Mouse (Mus musculus) cerebellum, adult 2 months (tissue): ENCODE measurements around the gene Rnf10.

ENCODE experiments used
- CTCF ChIP-seq: fragments of 200-500 bp; IDR thresholded peaks from 2 replicates; pipeline ENCODE4 v1.5.1; 2011; ENCODE audit warnings: low read depth, mild to moderate bottlenecking, control low read depth, low read length, moderate library complexity, borderline replicate concordance; ENCODE audit not compliant: insufficient read depth
- POLR2A ChIP-seq: fragments of 200-500 bp; IDR thresholded peaks from 2 replicates; pipeline ENCODE4 v1.6.1; 2011; ENCODE audit warnings: low read length, control low read depth, borderline replicate concordance; ENCODE audit not compliant: insufficient read depth

GRCm38 (mm10) chr5:115235786-115236263, 36.9 kb downstream of the Rnf10 start, which contains the start of gene Pop5:
- TF ChIP-seq CTCF (peak; percentile 94), POLR2A (peak; percentile 33; the same call in 1 of the 2 replicates)
